Mouse (Mus musculus) ES-E14 (cell line): ENCODE results near the gene Ttc41.

ENCODE experiments used
- CHD2 ChIP-seq: IDR thresholded peaks from 2 replicates; pipeline ENCODE4 v1.6.1; 2014; ENCODE audit warnings: mild to moderate bottlenecking, low read depth, low read length, inconsistent platforms
- HCFC1 ChIP-seq: IDR thresholded peaks from 2 replicates; pipeline ENCODE4 v1.6.1; 2012; ENCODE audit warnings: low read length, inconsistent platforms, borderline replicate concordance; ENCODE audit not compliant: insufficient read depth
- MAFK ChIP-seq: IDR thresholded peaks from 2 replicates; pipeline ENCODE4 v1.6.1; 2014; ENCODE audit warnings: mild to moderate bottlenecking, low read depth, low read length, inconsistent platforms; ENCODE audit not compliant: insufficient read depth
- ZC3H11A ChIP-seq: IDR thresholded peaks from 2 replicates; pipeline ENCODE4 v1.6.1; 2012; ENCODE audit warnings: low read depth, mild to moderate bottlenecking, inconsistent platforms, low read length, borderline replicate concordance
- ZNF384 ChIP-seq: IDR thresholded peaks from 2 replicates; pipeline ENCODE4 v1.6.1; 2012; ENCODE audit warnings: low read depth, low read length, inconsistent platforms

DNA sequence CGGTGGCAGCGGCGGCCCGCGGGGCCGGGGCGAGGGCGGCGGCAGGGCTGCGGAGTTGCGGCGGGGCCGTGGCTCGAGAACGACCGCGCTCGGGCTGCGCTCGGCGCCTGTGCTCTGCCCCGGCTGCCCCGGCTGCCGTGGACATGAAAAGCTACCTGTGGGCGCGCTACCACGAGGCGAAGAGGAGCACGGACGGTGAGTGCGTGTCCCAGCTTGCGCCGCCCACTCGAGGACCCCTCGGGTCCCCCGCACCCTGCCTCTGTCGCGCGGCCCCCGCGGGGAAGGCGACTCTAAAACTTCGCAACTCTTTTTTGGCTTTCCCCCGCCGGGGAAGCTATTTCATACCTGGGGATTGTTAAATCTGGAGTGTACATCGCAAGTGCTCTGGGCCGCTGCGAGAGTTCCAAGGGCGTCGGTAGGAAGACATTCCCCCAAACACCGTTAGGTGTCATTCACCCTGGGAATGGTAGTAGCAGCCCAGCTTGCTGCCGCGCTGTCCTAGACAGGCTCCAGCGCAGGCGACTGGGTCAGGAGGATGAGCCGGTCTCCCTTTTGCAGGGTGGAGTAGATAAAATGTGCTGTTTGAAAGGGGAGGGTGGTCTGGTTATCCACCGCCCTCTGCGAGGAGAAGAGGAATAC lies 73.6 kb downstream of the Ttc41 start:
- TF ChIP-seq HCFC1, result no peak; the same call in 1 of the 2 replicates
- no peak for TF ChIP-seq ZC3H11A
- no peak for TF ChIP-seq ZNF384
- no peak for TF ChIP-seq MAFK
- no peak for TF ChIP-seq CHD2
